Mouse (Mus musculus) CH12.LX (cell line): Measurements from ENCODE around the gene Spata1. TPM values are rescaled to one million over a fixed set of nuclear protein-coding genes. Genes with fewer than 3 reads are reported as not detected.

Experiments
- DNase-seq: peaks from one replicate; pipeline ENCODE4 v3.0.0-alpha.2; 2013; ENCODE audit errors: extremely low read depth
- H3K27ac ChIP-seq: 2 replicates; pipeline ENCODE4 v1.5.1; 2012; ENCODE audit warnings: low read depth, mild to moderate bottlenecking, control low read depth, moderate library complexity; ENCODE audit not compliant: insufficient read depth
- H3K27me3 ChIP-seq: replicated peaks from 2 replicates; pipeline ENCODE3; 2012; ENCODE audit warnings: inconsistent platforms
- H3K36me3 ChIP-seq, 2 experiments: replicated peaks in 1 of 2; 2 replicates each; pipeline versions ENCODE3 to v1.6.1; 2012; ENCODE audit warnings: inconsistent platforms in 1 of 2, low read length in 1 of 2, mild to moderate bottlenecking in 1 of 2, mixed read lengths in 1 of 2, moderate library complexity in 1 of 2; ENCODE audit not compliant: control insufficient read depth in 1 of 2, insufficient read depth in 1 of 2
- H3K4me1 ChIP-seq, 2 experiments: 2 replicates each; pipeline ENCODE4 v1.6.1; 2012; ENCODE audit warnings: inconsistent platforms in 1 of 2, moderate library complexity in 1 of 2; ENCODE audit not compliant: insufficient read depth in 2 of 2, control insufficient read depth in 1 of 2
- H3K4me2 ChIP-seq: 2 replicates; pipeline ENCODE4 v1.6.1; 2012; ENCODE audit warnings: low read depth, mild to moderate bottlenecking, control low read depth; ENCODE audit not compliant: poor library complexity, insufficient read depth, severe bottlenecking
- H3K4me3 ChIP-seq, 3 experiments: fragments of 150-350 bp in 1 of 3; sonication (generic) in 1 of 3; replicated peaks in 1 of 3; 2 replicates each; pipeline versions ENCODE3 to v1.5.1; 2011 to 2012; ENCODE audit warnings: low read depth in 2 of 3, low read length in 2 of 3, mild to moderate bottlenecking in 2 of 3, moderate library complexity in 2 of 3, control low read depth in 1 of 3, improper control_type of control experiment in 1 of 3, inconsistent platforms in 1 of 3, mixed read lengths in 1 of 3; ENCODE audit not compliant: poor library complexity in 1 of 3
- H3K79me2 ChIP-seq: replicated peaks from 2 replicates; pipeline ENCODE4 v1.6.1; 2012; ENCODE audit warnings: mild to moderate bottlenecking, moderate library complexity; ENCODE audit not compliant: control insufficient read depth, poor library complexity, insufficient read depth, severe bottlenecking; ENCODE audit errors: extremely low read depth
- H3K9ac ChIP-seq: 2 replicates; pipeline ENCODE4 v1.6.1; 2012; ENCODE audit warnings: low read depth, mild to moderate bottlenecking, control low read depth, moderate library complexity; ENCODE audit not compliant: insufficient read depth
- H3K9me3 ChIP-seq: replicated peaks from 2 replicates; pipeline ENCODE3; 2012; ENCODE audit warnings: low read length, inconsistent platforms, mixed read lengths
- CHD1 ChIP-seq: IDR thresholded peaks from 2 replicates; pipeline ENCODE4 v1.6.1; 2012; ENCODE audit warnings: low read depth, low read length, improper control_type of control experiment, inconsistent platforms
- CHD2 ChIP-seq: IDR thresholded peaks from 2 replicates; pipeline ENCODE4 v1.6.1; 2011; ENCODE audit warnings: low read length, improper control_type of control experiment
- CTCF ChIP-seq, 2 experiments: IDR thresholded peaks in 1 of 2; conservative IDR thresholded peaks in 1 of 2; 2 replicates each; pipeline ENCODE4 v1.5.1; 2011 to 2012; ENCODE audit warnings: low read depth in 2 of 2, low read length in 2 of 2, improper control_type of control experiment in 1 of 2, inconsistent platforms in 1 of 2, mild to moderate bottlenecking in 1 of 2, moderate library complexity in 1 of 2
- E2F4 ChIP-seq: IDR thresholded peaks from 2 replicates; pipeline ENCODE4 v1.6.1; 2011; ENCODE audit warnings: low read depth, low read length, improper control_type of control experiment; ENCODE audit not compliant: insufficient replicate concordance
- ELF1 ChIP-seq: IDR thresholded peaks from 2 replicates; pipeline ENCODE4 v1.6.1; 2014; ENCODE audit warnings: low read depth, mild to moderate bottlenecking, inconsistent platforms, low read length, improper control_type of control experiment
- ETS1 ChIP-seq: conservative IDR thresholded peaks from 2 replicates; pipeline ENCODE4 v1.6.1; 2012; ENCODE audit warnings: low read depth, mild to moderate bottlenecking, inconsistent platforms, low read length, improper control_type of control experiment, moderate library complexity
- GABPA ChIP-seq: IDR thresholded peaks from 2 replicates; pipeline ENCODE4 v1.6.1; 2012; ENCODE audit warnings: low read depth, low read length, improper control_type of control experiment, inconsistent platforms; ENCODE audit not compliant: insufficient replicate concordance
- JUN ChIP-seq: IDR thresholded peaks from 2 replicates; pipeline ENCODE4 v1.6.1; 2011; ENCODE audit warnings: low read depth, mild to moderate bottlenecking, low read length, improper control_type of control experiment, moderate library complexity; ENCODE audit not compliant: insufficient read depth
- MAX ChIP-seq: IDR thresholded peaks from 2 replicates; pipeline ENCODE4 v1.6.1; 2011; ENCODE audit warnings: low read length, improper control_type of control experiment
- MEF2A ChIP-seq: IDR thresholded peaks from 2 replicates; pipeline ENCODE4 v1.6.1; 2014; ENCODE audit warnings: low read depth, mild to moderate bottlenecking, inconsistent platforms, low read length, improper control_type of control experiment, borderline replicate concordance
- MYC ChIP-seq: IDR thresholded peaks from 2 replicates; pipeline ENCODE4 v1.6.1; 2011; ENCODE audit warnings: low read depth, mild to moderate bottlenecking, improper control_type of control experiment, low read length
- RCOR1 ChIP-seq: conservative IDR thresholded peaks from 2 replicates; pipeline ENCODE4 v1.6.1; 2012; ENCODE audit warnings: low read depth, mild to moderate bottlenecking, inconsistent platforms, low read length, improper control_type of control experiment
- SIN3A ChIP-seq: IDR thresholded peaks from 2 replicates; pipeline ENCODE4 v1.6.1; 2012; ENCODE audit warnings: low read length, improper control_type of control experiment, inconsistent platforms
- SMC3 ChIP-seq: IDR thresholded peaks from 2 replicates; pipeline ENCODE4 v1.6.1; 2011; ENCODE audit warnings: low read depth, low read length, improper control_type of control experiment
- TBP ChIP-seq: conservative IDR thresholded peaks from 2 replicates; pipeline ENCODE4 v1.6.1; 2011; ENCODE audit warnings: low read depth, low read length, improper control_type of control experiment
- ZMIZ1 ChIP-seq: IDR thresholded peaks from 2 replicates; pipeline ENCODE4 v1.6.1; 2012; ENCODE audit warnings: low read depth, mild to moderate bottlenecking, inconsistent platforms, low read length, improper control_type of control experiment
- dilution Hi-C: fragments of 300-500 bp; cut with MboI; formaldehyde crosslinking; loops from 2 replicates; pipeline ENCODE4 v1.14.3; 2020; ENCODE audit warnings: low sequenced_read_pairs; ENCODE audit not compliant: extremely low pct_unique_long_range_greater_than_20kb, extremely low pct_ligation_motif_present
- in situ Hi-C: fragments of 300-500 bp; cut with MboI; formaldehyde crosslinking; loops from 3 replicates; pipeline ENCODE4 v1.14.3; 2019; ENCODE audit warnings: low sequenced_read_pairs, low pct_ligation_motif_present, low pct_unique_long_range_greater_than_20kb, mixed read lengths
- polyA plus RNA-seq: library from polyadenylated mRNA; unstranded; fragments of >175 nt; gene quantifications from 2 replicates; pipeline ENCODE4 v1.2.1, GENCODE M21; 2012; ENCODE audit warnings: low read depth; ENCODE audit not compliant: insufficient read length
- total RNA-seq, 2 experiments: library from RNA; depleted of rRNA; stranded (reverse); fragments of 300-350 nt in 1 of 2; fragments of >200 nt in 1 of 2; gene quantifications; 2 replicates each; pipeline ENCODE4 v1.2.3; 2012 to 2014

The Spata1 gene
- total and polyA plus RNA-seq, 3 experiments, result 1.4 to 2.9 (median 2.0) TPM

DNA sequence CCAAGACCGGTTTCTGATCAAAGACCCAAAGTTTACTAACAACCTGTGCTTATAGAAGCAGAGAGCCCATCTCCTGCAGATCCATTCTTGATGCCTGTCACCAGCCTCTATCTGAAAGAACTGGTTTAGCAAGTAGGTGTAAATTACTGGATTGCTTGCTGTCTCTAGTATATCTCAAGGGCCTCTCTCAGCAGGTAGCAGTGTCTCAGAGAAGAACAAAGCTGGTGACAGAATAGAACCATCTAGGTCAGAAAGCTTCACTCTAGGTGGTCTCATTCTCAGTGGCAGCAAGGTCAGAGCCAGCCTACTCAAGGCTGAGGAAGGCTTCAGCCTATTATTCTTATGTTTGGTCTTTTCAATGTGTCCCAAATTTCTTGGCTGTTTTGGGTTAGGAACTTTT is 44.1 kb upstream of the Spata1 start:
- H3K79me2 ChIP-seq, result no peaks in the 10 kb centered on the region
- H3K4me1 ChIP-seq, result no peaks in the 10 kb centered on the region
- no peak overlapping the region for H3K4me3 ChIP-seq
- H3K27me3 ChIP-seq, result no peaks in the 10 kb centered on the region
- no peaks in the 10 kb centered on the region for H3K36me3 ChIP-seq
- in situ Hi-C loops (no loop called here), dilution Hi-C loops (no loop called here)
- H3K4me2 ChIP-seq, result no peak overlapping the region
- no peak overlapping the region for H3K27ac ChIP-seq
- DNase-seq, result no peak
- no peaks in the 10 kb centered on the region for H3K9me3 ChIP-seq
- H3K9ac ChIP-seq, result no peak overlapping the region
- no peak for TF ChIP-seq E2F4
- TF ChIP-seq ZMIZ1, result no peak
- no peak for TF ChIP-seq RCOR1
- TF ChIP-seq ETS1, result no peak
- TF ChIP-seq MYC, result no peak
- TF ChIP-seq CTCF (conservative IDR thresholded peaks at IDR 0.05 in 1 of 2, IDR thresholded peaks at IDR 0.05 in 1 of 2; ENCODE audit: low read depth in 2 of 2, low read length in 2 of 2), result no peak
- TF ChIP-seq CHD1, result no peak
- no peak for TF ChIP-seq JUN

DNA sequence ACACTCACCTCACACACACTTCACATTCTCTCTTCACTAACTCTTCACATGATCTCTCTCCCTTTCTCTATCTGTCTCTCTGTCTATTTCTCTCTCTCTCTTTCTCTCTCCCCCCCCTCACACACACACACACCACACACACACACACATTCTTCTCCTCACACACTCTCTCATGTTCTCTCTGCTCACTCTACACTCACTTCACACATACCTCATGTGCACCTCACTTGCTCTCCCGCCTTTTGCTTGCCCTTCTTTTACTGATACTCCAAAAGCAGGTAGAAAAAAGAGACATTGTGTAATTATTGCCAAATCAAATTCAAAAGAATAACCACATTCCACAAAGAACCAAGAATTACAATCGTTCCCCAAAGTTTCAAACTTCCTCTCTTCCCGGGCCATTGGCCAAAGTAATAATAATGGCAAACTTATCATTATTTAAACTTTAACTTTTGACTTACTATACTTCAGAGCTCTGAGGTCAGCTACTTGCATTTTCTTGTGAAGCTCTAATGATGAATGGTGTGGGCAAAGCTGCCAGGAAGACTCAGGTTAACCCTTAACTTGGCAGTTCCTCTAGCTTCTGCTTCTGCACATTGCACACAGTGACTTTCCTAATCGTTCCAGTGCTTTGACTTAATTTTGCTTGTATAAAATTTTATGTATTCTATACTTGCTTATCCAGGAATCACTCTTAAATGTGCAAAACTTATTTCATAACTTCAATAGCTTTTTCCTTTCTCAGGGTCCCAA is 41.1 kb upstream of the Spata1 start:
- H3K4me2 ChIP-seq, result no peak overlapping the region
- in situ Hi-C loops (no loop called here), dilution Hi-C loops (no loop called here)
- no peaks in the 10 kb centered on the region for H3K9me3 ChIP-seq
- no peaks in the 10 kb centered on the region for H3K27me3 ChIP-seq
- H3K27ac ChIP-seq, result no peak overlapping the region
- no peak overlapping the region for H3K4me3 ChIP-seq
- H3K79me2 ChIP-seq, result no peaks in the 10 kb centered on the region
- no peak for TF ChIP-seq MEF2A
- no peak for TF ChIP-seq E2F4
- TF ChIP-seq TBP, result no peak
- no peak for TF ChIP-seq GABPA
- TF ChIP-seq SMC3, result no peak
- TF ChIP-seq SIN3A, result no peak
- DNase-seq, result no peak
- H3K4me1 ChIP-seq, result 0 out of 4 replicates have a peak, but pooled peaks cover 0 to 2% of the 10 kb centered on the region in 2 experiments
- H3K36me3 ChIP-seq, result no peaks in the 10 kb centered on the region
- no peak overlapping the region for H3K9ac ChIP-seq

DNA sequence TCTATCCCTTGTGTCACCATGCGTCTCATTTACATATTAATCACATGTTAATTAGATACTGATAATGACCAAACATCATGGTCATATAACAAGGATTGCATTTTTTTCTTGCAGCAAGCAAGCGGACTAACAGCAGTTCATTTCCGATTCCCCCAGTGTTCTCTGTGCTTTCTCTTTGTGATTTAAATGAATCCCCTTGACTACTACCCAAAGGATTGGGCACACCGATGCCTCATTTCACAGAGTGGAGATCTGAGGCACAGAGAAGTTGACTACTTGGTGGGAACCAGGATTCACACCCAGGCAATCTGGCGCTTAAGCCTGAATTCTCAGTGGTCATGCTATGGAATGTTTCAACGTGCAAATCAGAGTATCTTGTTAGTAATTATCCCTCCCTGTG is 35.4 kb upstream of the Spata1 start:
- in situ Hi-C loops, result no loop called here
- Histone ChIP-seq H3K4me2 (no peak overlapping the region), H3K79me2 (no peaks in the 10 kb centered on the region), H3K9ac (no peak overlapping the region), H3K4me3 (no peak overlapping the region), H3K9me3 (no peaks in the 10 kb centered on the region), H3K27ac (no peak overlapping the region), H3K27me3 (no peaks in the 10 kb centered on the region), H3K4me1 (0 out of 4 replicates have a peak, but pooled peaks cover 0 to 8% of the 10 kb centered on the region in 2 experiments), H3K36me3 (no peaks in the 10 kb centered on the region)
- dilution Hi-C loops, result no loop called here
- TF ChIP-seq SIN3A (no peak), CHD2 (no peak), CTCF (conservative IDR thresholded peaks at IDR 0.05 in 1 of 2, IDR thresholded peaks at IDR 0.05 in 1 of 2; ENCODE audit: low read depth in 2 of 2, low read length in 2 of 2) (no peak), MAX (no peak), ELF1 (no peak)
- no peak for DNase-seq
